Mouse (Mus musculus) megakaryocyte progenitor cell, adult 5-6 weeks (primary cell): Measurements from ENCODE around the gene Zfp663. TPM values are rescaled to one million over a fixed set of nuclear protein-coding genes. Genes with fewer than 3 reads are reported as not detected.

Experiments
- ATAC-seq: replicated peaks from 2 replicates; pipeline ENCODE4 v1.8.0; 2016; ENCODE audit warnings: mild to moderate bottlenecking, moderate TSS enrichment, inconsistent platforms; ENCODE audit not compliant: poor library complexity
- total RNA-seq, 2 experiments: library from RNA; stranded (forward) in 1 of 2; stranded (reverse) in 1 of 2; fragments of 157-497, 149-512 nt in 1 of 2; fragments of 200-1000 nt in 1 of 2; gene quantifications; 2 replicates each; pipeline versions ENCODE4 v1.2.3 to v1.2.4; 2015 to 2017

The Zfp663 gene
- total RNA-seq (2015) = not detected in 2 replicates
- not detected in 2 replicates for total RNA-seq (2017)

DNA sequence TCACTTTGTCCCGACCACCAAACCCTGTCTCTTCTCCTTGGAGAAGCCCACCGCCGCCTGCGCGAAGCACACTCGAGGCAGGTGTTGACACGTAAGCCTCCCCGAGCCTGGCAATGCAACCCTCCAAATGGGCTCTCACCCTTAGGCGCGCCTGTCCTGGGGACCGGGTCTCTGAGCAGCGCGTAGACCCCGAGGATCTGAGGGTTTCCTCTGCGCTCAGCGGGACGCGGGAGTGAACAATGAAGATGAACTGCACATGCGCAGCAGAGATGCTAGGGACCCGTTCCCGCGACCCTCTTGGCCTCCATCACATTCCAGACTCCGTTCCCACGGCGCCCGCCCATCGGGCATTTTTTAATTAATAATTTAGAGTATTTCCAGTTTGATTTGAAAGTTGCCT, at the start of gene Zfp663:
Gene Zfp663 (minus strand): TSS at position 234 of the 400 bp plus-strand sequence.
- no peak for ATAC-seq

DNA sequence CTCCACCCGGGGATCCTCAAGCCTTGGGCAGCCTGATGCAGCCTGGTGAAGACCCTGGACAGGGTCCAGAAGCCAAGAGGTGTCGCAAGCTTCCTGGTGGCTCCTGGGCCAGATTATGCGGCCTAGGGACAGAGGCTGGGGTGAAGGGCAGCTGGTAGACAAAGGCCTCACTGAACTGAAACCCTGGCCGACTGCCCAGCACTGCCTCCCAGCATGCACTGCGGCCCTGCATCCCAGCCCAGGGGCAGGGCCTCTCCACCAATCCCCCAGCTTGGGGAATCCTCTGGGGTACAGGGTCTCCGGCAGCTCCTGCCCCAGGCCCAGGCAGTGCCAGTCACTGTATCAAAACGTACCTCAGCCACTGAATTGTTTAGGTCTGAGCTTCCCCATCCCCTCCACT, 48.8 kb upstream of the Zfp663 start:
- ATAC-seq = peak; percentile 31; the same call in 1 of the 2 replicates

DNA sequence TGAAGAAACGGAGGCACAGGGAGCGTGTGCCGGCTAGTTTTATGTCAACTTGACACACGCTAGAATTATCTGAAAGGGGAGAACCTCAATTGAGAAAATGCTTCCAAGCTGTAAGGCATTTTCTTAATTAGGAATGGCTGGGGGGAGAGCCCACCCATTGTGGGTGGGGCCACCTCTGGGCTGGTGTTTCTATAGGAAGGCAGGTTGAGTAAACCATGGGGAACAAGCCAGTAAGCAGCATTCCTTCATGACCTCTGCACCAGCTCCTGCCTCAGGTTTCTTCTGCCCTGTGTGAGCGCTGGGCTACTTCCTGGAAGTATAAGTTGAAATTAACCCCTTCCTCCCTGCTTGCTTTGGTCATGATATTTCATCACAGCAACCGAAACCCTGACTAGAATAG, 47.3 kb upstream of the Zfp663 start:
- no peak for ATAC-seq

DNA sequence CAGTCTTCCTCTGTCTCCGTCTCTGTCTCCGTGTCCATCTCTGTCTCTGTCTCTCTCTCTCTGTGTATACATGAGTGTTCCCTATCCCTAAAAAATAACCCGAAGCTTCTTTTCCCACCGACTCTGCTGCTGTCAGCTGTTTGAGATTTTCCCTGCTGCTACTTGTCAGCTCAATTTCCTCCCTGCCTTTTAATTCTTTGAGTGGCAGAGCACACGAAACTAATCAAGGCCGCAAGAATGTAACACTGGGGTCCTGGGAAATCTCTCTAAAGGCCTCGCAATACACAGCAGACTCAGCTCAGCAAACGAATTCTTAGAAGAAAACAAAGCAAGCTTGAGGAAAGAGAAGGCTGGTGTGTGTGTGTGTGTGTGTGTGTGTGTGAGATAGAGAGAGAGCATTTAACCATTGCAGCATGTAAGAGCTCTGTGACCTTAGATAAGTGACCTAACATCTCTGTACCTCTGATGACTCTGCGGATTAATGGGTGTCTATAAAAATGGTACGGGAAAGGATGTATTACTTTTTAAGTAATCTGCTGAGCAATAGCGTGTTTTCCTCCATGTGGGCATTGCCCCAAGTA, 46.7 kb upstream of the Zfp663 start:
- no peak for ATAC-seq

DNA sequence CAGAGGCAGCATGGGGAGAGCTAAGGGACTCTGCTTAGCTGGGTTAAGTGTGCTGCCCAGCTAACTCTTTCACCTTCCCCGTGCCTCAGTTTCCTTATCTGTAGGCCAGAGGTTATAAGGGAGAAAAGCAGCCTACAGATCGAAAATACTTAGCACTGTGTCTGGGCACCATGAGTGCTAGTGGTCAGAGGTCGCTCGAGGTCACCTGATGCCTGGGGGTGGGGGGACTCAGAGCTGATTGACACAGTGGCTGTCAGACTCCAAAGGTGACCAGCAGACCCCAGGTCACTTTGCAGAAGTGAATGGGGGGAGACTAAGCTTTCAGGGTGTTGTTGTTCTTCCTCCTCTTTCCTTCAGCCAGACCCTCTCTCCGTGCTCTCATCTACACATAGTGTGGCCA, 45.8 kb upstream of the Zfp663 start:
- no peak for ATAC-seq

DNA sequence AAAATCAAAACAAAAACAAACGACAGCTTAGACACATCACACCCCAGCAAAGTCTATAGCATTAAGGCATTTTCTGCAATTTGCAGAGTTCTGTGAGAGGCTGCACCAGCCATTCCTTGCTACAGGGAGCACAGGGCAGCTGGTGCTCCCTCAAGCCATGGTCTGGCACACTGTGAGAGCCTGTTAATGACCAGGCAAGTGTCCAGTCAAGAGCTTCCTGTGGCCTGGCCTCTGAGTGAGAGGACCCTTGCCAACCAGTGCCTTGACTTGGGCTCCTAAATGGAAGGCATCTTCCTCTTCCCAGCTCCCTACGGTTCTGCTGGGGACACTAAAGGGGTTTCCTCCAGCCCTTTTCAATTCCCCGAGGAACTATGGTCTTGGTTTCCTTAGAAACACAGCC, 45.4 kb upstream of the Zfp663 start:
- ATAC-seq = no peak

DNA sequence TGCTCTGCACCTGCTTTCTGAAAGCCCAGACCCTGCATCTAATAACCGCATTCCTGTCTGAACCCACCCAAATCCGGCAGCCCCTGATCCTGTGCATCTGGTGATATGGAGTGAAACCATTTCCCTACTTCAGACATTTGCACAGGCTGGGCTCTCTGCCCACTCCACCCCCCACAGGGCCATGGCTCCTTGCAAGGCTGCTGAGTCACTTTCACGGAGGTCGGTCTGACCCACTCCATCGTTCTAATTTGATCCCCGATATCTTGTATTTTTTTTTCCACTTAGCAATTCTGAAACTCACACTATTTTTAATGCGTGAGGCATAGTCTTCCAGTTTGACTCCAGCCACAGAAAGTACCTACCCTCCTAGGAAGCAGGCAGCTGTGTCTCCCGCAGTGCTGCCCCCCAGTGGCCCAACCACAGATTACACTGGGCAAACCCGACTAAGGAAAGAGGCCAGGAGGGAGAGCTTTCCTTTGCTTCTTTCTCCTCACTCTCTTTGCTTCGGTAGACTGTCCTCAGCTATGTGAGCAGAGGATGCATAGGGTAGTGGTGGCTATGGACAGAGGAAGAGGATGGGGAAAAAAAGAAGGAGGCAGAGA, 39.3 kb upstream of the Zfp663 start:
- peak; percentile 76 for ATAC-seq

DNA sequence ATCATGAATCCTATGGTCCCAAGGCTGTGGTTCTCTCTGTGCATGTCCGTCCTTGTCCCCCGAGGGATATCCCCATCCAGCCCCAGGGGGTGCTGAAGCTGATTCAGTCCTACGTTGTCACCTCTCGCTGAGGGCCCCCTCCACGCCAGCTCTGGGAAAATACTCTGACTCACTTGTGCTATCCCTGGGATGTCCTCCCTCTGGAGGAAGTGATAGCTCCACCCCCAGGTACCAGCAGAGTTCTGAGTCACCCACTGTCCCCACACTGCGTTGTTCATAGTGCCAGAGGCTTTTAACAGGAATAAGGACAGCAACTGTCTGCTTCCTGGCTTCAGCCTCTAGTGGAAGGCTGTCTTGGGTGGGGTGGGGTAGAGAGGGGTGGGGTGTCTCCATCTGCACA, 36.8 kb upstream of the Zfp663 start:
- peak; percentile 16; the same call in 1 of the 2 replicates for ATAC-seq

DNA sequence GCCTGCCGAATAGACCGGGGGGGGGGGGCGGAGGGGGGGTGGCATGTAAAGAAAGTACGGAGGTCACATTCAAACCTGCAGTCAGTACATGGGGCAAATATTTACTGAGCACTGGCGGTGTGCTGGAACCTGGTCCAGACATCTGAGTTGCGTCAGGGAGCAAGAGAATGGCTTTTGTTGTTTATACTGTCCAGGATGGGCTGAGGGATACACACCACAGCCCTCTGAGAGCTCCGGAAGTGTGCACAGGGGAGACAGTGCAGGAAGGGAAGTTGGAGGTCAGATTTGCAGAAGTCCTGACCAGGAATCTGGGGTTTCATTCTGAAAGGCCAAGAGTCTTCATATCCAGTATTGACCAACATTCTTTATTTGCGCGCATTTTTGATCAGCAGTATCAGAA, 36.4 kb upstream of the Zfp663 start:
- peak; percentile 80 for ATAC-seq

DNA sequence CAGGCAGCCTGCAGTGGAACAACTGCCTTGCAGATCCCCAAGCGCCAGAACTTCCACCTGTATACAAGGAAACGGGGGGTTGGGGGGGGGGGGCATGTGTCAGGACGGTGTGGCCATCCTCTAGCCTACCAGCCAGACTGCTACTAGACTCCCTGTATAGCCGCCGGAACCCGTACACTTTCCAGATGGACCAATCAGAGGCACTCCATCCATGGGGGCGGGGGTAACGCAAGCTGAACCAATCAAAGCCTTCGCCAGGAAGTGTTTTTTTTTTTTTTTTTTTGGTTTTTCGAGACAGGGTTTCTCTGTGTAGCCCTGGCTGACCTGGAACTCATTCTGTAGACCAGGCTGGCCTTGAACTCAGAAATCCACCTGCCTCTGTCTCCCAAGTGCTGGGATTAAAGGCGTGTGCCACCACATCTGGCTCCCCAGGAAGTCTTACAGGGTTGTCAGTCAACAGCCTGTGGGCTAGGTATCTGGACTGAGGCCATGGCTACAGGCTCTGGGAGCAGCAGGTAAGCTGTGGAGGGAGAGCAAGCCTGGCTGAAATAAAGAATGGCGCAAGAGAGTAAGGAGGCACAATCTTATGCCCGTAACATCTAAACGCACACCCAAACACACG, 29.7 kb upstream of the Zfp663 start:
- no peak for ATAC-seq

DNA sequence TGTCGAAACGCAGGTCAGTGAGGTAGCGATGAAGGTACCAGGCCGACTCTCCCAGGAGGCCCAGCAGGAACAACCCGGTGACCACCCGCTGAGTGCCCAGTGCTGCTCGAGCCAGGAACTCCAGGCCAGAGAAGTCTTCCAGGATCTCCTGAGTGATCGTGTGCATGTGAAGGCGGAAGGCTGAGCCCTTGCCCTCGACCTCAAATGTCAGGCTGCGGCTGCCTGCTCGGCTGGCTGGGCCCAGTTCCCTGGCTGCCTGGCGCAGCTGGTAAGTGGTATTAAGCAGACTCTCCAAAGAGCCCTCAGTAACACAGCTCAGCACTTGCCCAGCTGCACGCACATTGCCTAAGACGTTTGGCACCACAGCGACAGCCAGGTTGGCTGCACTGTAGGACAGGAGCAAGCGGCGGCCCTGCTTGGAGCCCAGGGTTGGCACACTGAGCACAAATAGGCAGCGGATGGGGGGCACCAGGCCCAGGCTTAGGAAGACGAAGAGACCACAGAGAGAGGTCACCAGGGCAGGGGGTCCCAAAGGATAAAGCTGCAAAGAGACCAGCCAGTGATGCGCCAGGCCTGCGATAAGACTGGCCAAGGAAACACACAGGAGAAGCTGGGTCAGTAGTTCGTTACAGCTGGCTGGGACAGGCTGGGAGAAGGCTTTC, 29.1 kb upstream of the Zfp663 start:
- ATAC-seq = no peak

DNA sequence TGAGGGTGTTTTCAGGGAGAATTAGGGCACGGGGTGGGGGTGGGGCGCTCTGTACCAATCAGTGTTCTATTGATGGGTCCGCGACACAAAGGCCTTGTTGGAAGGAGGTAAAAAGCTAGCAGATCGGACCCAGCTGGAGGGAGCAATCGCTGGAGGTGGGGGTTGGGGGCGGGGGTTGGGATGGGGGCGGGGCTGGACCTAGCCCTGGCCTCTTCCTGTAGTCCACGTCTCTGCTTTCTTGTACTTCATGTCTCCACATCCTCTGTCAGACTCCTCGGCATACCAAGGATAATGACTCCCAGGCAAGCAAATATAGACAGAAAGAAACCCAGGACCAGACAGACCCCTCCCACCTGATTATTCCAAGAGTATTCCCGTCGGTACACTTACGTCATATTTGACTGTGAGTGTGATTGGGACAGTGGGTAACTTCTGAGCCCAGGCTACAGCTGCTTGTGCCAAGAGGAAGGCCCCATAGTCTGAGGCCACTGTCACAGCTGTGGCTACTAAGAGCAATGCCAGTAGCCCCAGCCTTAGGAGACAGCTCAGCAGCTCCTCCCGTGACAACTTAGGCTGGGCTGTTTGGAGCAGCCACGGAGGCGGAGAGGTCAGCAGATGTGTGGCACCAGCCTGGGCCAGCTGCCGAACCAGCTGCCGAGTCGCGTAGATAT, 28.4 kb upstream of the Zfp663 start:
- ATAC-seq = no peak

DNA sequence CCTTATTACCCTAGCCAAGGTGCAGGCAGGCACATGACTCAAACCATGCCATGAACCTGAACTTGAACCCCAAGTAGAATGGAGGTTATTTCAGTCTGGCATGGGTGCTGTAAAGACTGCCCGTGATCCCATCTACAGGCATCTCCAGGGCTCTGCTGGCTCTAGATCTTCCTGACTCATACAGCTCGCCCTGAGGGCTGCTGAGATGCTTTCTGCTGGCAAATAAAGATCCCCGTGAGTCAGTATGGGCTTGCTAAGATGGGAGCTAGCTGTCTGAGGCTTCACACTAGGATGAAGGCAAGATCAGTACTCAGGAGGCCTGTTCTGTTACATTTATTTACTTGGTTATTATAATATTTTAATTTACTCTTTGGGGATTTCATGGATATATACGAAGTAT, 23.6 kb upstream of the Zfp663 start:
- ATAC-seq = no peak

DNA sequence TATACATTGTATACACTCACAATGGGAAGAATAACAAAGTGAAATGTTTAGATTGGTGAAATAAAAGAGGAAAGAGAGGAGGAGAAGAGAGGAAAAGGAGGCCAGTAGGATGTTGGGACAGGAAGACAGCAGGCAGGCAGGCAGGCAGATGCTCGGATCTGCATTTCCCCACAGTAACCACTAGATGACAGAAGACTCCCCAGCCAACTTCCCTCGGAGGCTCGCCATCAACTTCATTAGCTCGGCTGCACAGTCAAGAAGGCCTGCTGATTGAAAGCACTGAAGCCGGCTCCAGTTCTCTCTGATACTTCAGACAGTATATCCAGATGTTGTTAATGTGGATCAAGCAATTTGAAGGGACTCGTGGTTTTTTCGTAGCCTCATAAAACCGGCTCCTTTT, 23.0 kb upstream of the Zfp663 start:
- ATAC-seq = peak; percentile 72

DNA sequence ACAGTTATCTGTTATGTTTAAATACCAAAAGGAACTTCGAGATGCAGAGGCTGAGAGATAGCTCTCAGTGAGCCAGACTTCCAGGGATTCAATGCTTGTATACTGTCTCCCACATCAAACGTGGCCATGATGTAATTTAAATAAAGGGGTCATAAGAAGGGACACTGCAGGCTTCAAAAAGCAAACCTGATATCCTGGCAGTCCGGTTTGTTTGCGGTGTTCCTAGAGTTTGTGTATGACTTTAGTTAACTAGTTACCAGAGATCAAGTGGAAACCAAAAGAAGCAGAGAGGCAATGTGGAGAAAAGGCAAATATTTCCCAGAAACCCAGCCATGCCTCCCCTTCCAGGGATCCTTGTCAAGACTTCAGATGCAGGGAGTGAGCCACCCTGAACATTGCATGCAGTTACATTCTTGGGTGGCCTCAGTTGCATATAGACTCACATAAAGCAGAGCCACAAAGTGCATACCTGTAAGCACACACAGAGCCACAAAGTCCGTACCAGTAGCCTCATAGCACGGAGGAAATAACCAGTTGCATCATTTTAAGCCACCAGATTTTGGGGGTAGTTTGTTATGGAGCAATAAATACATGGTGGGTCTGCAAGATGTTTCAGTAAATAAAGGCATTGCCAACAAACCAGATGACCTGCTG, 20.9 kb upstream of the Zfp663 start:
- ATAC-seq = no peak

DNA sequence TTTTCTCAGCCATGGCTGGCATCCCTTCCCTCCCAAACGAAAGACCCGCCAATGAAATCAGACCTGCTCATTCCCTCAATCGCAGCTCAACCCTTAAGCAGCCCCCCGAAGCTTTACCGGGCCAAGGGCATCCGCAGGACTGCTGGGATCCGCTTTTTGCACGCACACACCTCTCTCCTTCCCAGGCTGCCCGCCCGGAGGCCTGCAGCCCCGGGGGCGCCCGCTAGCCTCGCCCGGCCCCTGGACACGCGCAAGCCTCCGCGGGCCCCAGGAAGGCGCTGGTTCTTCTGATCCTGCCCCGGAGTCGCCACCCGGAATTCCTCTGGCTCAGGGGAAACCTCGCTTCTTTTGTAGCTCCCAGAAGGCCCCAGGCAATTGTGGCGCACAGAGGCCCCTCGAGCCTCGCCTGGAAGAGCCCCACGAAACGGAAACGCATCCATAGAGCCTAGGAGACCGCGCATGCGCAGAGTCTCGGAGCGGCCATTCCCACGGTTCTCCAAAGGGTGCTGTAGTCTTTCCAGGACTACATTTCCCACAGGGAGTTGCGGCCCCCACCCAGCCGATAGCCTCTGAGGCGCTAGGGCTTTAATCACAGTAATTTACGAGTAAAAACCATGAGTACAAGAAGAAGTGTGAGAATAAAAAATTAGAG, 19.4 kb upstream of the Zfp663 start, which contains the start of gene Zfp334:
Gene Zfp334 (minus strand): TSS at position 416 of the 652 bp plus-strand sequence.
- no peak for ATAC-seq

DNA sequence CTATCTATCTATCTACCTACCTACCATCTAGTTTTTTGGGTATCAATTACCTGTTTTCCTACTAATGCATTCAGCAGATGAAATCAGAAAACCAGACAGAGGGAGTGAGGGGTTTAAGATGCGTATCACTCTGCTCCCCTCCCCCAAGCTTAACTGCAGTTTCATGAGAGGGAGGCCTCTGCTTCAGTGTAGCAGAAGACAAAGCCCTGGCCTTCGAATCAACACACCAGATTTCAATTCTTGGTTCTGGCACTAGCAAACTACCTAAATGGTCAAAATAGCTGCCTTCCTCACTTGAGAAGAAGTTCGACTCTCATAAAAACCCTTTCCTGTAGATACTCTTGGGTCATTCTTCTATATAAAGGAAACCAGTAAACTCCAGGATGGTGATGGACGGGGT, 18.8 kb upstream of the Zfp663 start:
- no peak for ATAC-seq

DNA sequence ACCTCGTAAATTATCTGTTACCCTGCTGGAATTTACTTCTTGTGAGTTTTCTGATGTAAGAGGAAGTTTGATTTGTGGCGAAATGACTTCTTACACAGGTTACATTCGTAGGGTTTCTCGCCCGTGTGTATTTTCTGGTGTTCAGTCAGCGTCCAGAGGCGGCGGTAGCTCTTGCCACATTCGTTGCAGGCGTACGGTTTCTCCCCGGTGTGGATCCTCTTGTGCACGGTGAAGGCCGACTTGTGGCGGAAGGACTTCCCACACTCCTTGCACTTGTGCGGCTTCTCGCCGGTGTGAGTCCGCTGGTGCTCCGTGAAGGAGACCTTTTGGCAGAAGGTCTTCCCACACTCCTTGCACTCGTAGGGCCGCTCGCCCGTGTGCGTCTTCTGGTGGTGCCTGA, 11.5 kb upstream of the Zfp663 start:
- ATAC-seq = no peak

DNA sequence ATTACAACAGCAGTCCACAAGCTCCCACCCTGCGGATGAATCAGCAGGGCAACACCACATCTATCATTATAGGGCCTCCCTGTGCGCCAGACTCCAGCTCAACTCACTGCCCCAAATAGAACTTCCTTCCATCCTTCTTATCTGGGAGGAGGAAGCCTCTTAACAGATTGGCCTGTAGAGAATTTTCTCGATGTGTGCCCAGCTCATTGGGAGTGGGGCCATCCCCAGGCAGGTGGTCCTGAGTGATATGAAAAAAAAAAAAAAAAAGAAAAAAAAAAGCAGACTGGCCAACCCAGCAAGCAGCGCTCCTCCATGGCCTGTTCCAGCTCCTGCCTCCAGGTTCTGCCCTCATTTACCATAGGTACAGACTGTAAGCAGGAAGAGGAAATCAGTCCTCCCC, 7.5 kb upstream of the Zfp663 start:
- ATAC-seq = no peak

DNA sequence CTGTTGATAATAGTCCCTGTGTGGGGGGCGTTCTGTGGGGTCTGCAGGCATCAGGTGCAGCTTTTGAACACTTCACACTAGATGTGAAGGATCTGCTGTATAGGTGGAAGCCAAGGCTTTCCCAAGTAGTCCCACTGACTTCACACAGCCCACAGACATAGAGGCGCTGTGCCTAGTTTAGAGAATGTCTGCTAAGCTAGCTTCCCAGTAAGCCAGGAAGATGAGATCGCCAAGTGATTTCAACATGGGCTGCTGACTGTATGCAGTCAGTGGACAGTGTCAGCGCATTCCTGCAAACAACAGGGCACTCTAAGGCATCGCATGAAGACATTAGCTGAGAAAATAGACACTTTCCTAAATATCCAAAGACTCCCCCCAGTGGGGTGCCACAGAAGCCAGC, 6.9 kb upstream of the Zfp663 start:
- ATAC-seq = no peak
